Mouse (Mus musculus) CD4-positive helper T cell, adult 2 months (primary cell): ENCODE results near the gene Sprr2k.
"Not testable (repeated sequence)": the region's sequence is repeated elsewhere in the genome, so short reads cannot be mapped to it uniquely, and the experiment has no call there.

Experiments used
- DNase-seq: peaks from one replicate; pipeline ENCODE4 v3.0.0-alpha.2; 2012; ENCODE audit warnings: low read depth, missing footprints, low spot score

Gene Sprr2k

GRCm38 (mm10) chr3:92432282-92432681 lies at the start of gene Sprr2k:
Sprr2k (plus strand) TSS chr3:92432582.
- no peak for DNase-seq

GRCm38 (mm10) chr3:92385385-92385784 lies 47.0 kb upstream of the Sprr2k start, which contains the start of gene Sprr2h:
Sprr2h (plus strand) TSS chr3:92385685.
- no peak for DNase-seq

DNA sequence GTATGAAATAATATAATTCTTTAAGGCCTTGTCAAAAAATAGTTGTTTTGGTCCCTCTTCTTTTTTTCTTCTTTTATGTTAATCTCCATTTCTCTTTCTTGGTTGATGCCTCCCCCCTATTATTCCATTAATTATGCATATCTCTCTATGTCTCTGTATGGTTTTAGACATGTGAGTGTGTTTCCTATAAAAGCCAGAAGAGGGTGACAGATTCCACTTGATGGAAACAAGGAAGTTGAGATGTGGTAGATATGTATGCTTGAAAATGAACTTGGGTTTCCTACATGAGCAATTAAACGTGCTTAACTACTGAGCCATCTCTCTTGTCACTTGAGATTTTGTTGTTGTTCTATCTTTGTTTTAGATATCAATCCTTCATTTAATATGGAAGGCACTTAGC lies 38.1 kb upstream of the Sprr2k start:
- DNase-seq: no peak

DNA sequence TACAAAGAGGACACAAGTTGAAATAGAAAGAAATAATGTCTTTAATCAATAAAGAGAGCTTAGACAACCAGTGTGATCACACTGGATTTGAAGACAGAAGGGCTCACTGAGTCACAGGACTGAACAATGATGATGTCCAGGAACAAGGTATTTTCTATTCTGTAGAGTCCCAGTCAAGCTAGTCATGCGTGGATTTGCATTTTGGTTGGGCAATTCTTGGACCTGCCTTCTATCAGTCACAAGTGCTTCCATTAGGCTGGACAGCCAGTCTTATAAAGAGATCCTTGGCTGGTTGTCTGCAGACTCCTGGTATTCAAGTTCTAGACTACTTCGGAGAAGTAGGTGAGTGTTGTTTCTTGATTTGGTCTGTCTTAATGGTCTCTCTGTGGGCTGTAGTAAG lies 24.7 kb upstream of the Sprr2k start, which contains the start of gene Sprr2i:
TSS of gene Sprr2i (plus strand) at position 301 of the 400 bp plus-strand sequence.
- DNase-seq: no peak

DNA sequence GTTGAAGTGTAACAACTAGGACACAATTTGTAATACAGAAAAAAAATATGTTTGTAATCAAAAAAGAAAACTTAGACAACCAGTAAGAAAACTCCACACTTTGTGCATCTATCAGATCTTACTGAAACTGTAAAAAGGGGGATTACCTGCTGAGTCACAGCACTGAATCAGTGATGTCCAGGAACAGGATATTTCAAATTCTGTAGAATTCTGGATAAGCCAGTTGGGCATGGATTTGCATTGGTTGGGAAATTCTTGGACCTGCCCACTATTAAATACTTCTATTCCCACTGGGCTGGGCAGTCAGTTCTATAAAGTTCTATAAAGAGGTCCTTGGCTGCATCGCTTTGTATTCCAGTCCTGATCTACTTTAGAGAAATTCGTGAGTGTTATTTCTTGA lies 14.6 kb upstream of the Sprr2k start, which contains the start of gene Sprr2j-ps:
TSS of gene Sprr2j-ps (plus strand) at position 301 of the 400 bp plus-strand sequence.
- DNase-seq: no peak

- DNase-seq: no peak
Measured at GRCm38 (mm10) chr3:92429323-92429722, 3.1 kb upstream of the Sprr2k start, which contains the start of gene Gm9774. Gm9774 (minus strand) TSS chr3:92429423.

DNA sequence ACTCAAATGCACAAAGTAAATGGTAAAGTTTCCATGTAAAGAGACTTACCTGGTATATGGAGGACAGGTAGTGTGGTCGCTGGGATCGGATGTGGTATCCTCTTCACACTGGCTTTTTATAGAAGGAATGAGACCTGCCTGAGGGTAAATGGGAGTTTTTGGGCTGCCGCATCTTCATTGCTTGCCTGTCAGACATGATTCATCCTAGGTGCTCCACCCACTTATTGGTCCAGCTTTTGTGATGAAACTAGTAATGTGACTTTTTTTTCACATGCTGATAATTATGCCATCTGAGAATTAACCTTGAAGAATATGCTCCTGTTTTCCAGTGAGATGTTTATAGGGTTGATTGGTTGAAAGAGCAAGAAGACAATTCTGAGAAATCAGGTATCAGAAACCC lies 6.3 kb downstream of the Sprr2k start, which contains the start of gene Sprr1b:
TSS of gene Sprr1b (minus strand) at position 101 of the 400 bp plus-strand sequence.
- no peak for DNase-seq

DNA sequence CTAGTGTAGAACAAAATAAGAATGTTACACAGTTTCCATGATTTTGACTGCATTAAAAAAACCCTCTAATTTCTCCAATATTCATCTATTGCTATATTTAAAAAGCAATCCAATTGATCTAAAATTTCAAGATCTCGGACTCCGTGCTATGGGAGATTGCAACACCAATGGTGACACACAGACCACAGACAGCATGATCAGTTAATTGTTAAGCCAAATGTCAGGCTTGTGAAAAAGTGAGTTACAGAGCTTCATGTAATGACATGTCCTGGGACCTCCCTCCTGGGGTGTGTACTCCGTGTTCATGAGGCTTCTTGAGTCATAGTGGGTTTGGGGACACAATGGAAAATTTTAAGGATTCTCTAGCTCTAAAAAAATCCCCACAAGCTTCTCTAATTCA lies 7.8 kb downstream of the Sprr2k start:
- no peak for DNase-seq

GRCm38 (mm10) chr3:92455151-92455550 lies 22.8 kb downstream of the Sprr2k start:
- DNase-seq: no peak

DNA sequence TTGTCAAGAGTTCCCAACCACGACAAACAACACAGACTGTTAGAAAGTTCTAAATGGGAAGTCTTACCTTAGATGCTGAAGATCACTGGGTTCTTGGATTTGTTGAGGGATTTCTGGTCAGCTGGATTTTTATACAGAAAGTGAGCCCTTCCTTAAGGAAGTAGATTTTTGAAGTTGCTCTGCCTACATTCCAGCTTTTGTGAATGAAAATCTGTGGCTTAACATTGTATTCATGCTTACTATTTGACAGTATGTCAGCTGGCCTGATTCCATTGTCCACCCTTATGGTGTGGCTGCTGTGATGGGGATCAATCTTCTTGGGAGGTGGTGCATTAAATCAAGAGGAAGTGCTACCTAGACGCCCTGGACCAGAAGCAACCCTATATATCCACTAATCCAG lies 26.2 kb downstream of the Sprr2k start, which contains the start of gene Sprr3:
TSS of gene Sprr3 (minus strand) at position 101 of the 400 bp plus-strand sequence.
- no peak for DNase-seq

DNA sequence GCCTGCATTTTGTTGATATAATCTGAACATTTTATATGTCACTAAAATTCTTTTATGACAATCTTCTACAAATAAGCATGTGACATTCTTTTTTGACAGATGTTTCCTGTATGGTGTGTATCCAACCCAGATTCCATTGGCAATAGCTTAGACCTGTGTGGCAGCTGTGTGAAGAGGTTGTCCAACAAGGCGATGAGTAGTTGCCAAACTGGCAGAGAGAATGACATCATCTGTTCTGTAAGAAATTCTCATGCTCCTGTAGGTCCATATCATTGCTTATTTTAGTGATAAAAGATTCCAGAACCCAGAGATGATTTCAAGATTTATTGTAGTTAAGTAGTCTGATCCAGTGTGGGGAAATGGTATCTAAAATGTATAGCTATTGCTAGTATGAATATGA lies 34.2 kb downstream of the Sprr2k start:
- no peak for DNase-seq

DNA sequence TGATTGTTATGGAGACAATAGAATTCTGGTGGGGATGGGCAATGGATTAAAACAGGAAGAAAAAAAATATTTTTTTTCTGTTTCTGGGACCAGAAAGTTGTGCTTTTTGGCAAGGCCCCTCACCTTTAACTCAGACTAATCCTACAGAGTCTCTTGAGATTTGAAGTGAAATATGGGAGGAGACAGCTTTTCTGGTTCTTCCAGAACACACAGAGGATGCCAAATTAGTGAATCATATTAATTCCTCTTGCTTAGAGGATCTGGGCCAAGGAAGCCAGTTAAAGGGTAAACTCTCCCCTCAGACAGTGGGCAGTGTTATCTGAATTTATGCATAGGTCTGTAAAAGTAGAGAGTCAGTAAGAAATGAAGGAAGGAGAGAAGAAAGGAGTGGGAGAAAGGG lies 35.0 kb downstream of the Sprr2k start:
- DNase-seq: no peak

- DNase-seq: no peak
Measured at GRCm38 (mm10) chr3:92470111-92470510, 37.7 kb downstream of the Sprr2k start.

DNA sequence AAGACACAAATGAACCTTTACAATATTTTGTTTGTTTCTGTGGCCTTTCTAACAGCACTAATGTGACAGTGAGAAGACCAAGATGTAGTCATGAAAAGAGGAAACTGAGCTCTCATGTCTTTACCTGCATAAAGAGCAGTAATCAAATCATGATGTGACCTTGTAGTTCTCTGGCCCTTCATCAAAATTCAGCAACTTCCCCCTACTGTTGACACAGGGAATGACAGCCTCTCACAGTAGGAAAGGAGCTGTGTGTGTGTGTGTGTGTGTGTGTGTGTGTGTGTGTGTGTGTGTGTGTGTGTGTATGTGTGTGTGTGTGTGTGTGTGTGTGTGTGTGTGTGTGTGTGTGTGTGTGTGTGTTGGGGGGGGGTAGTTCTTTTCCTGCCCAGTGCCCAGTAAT lies 48.9 kb downstream of the Sprr2k start:
- not testable (repeated sequence) for DNase-seq
